Mouse (Mus musculus): Measurements from ENCODE around the gene Stxbp4.

GRCm38 (mm10) chr11:90677027-90677426, 39.1 kb upstream of the Stxbp4 start:
- TF ChIP-seq GATA1 (IDR thresholded peaks at IDR 0.05; ENCODE audit: borderline replicate concordance, low read length), result no peak
- TF ChIP-seq FLI1 (IDR thresholded peaks at IDR 0.05; ENCODE audit: low read length), result no peak
